Mouse (Mus musculus) brain, embryonic 14.5 days (tissue): Measurements from ENCODE around the gene Nckap5l.

ENCODE experiments used
- CTCF ChIP-seq: fragments of 200-500 bp; IDR thresholded peaks from 2 replicates; pipeline ENCODE4 v1.5.1; 2012; ENCODE audit warnings: inconsistent platforms, mild to moderate bottlenecking, moderate library complexity, borderline replicate concordance; ENCODE audit not compliant: insufficient read depth, insufficient read length; ENCODE audit errors: extremely low read depth
- POLR2A ChIP-seq: fragments of 200-500 bp; IDR thresholded peaks from 2 replicates; pipeline ENCODE4 v1.6.1; 2012; ENCODE audit warnings: mild to moderate bottlenecking, inconsistent platforms, borderline replicate concordance; ENCODE audit not compliant: poor library complexity, insufficient read depth, insufficient read length, severe bottlenecking; ENCODE audit errors: extremely low read depth

DNA sequence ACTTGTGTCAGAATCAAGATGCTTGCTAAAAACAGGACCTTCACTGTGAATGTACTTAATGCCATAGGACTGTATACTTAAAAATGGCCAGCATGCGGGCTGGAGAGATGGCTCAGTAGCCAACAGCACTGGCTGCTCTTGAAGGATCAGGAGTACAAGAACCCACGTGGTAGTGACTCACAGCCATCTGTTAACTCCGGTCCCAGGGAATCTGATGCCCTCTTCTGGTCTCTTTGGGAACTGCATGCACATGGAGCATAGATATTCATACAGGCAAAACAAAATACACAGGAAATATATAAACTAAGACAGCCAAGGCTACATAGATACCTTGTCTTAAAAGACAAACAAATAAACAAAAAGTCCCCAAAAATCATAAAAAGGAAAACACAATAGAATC is 11.5 kb upstream of the Nckap5l start:
- TF ChIP-seq CTCF (peak; percentile 69), POLR2A (no peak)
